Mouse (Mus musculus) C2C12 (cell line): ENCODE results near the gene Tmem151a.
A peak's percentile ranks its signal among the peaks of the same experiment; 100 is the strongest.

Experiments
- CEBPB ChIP-seq: IDR thresholded peaks from one replicate; pipeline ENCODE4 v1.6.1; 2011; ENCODE audit warnings: low read depth, mild to moderate bottlenecking, control low read depth, moderate library complexity
- CTCF ChIP-seq: IDR thresholded peaks from one replicate; pipeline ENCODE4 v1.5.1; 2011; ENCODE audit not compliant: control insufficient read depth, insufficient read depth, insufficient read length
- FOSL1 ChIP-seq: IDR thresholded peaks from one replicate; pipeline ENCODE4 v1.8.0; 2011; ENCODE audit warnings: mild to moderate bottlenecking, low read length; ENCODE audit not compliant: poor library complexity, insufficient read depth, severe bottlenecking
- MAX ChIP-seq: IDR thresholded peaks from one replicate; pipeline ENCODE4 v1.6.1; 2011; ENCODE audit warnings: mild to moderate bottlenecking, control low read depth
- MYOD1 ChIP-seq: IDR thresholded peaks from one replicate; pipeline ENCODE4 v1.6.1; 2011; ENCODE audit warnings: low read depth; ENCODE audit not compliant: control insufficient read depth, insufficient read length
- MYOG ChIP-seq: IDR thresholded peaks from one replicate; pipeline ENCODE4 v1.6.1; 2011; ENCODE audit not compliant: control insufficient read depth, insufficient read length; ENCODE audit errors: extremely low read depth
- USF1 ChIP-seq: IDR thresholded peaks from one replicate; pipeline ENCODE4 v1.6.1; 2011; ENCODE audit warnings: low read depth, mild to moderate bottlenecking, control low read depth, moderate library complexity

DNA sequence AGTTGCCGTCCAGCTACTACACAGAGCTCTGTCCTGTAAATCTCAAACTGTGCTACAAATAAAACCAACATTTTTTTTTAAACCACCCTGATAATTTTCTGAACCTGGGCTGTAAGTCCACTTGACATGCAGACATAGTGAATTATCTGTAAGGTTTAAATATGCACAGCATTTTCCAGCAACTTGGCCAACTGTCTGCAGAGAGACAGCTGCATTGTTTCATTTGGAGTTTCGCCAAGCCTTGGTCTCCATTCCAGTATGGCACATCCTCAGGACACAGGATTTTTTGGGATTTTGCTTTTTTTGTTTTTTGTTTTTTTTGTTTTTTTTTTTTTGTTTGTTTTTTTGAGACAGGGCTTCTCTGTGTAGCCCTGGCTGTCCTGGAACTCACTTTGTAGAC, 63.9 kb downstream of the Tmem151a start:
- no peak for TF ChIP-seq CTCF
- TF ChIP-seq USF1 = no peak
- TF ChIP-seq CEBPB = no peak
- no peak for TF ChIP-seq MAX
- peak; percentile 59 for TF ChIP-seq MYOD1
- no peak for TF ChIP-seq MYOG
- no peak for TF ChIP-seq FOSL1
